Mouse (Mus musculus) forebrain, postnatal 0 days (tissue): ENCODE data around the gene Nrn1. TPM values are rescaled to one million over a fixed set of nuclear protein-coding genes. Genes with fewer than 3 reads are reported as not detected.

ENCODE experiments used
- ATAC-seq: fragments of 200-750 bp; cut with Nextera tagmentation; 2 replicates; pipeline ENCODE4 v1.8.0; 2017; ENCODE audit warnings: mild to moderate bottlenecking, moderate library complexity
- DNase-seq: peaks from one replicate; pipeline ENCODE4 v3.0.0-alpha.2; 2015
- H3K27ac ChIP-seq: fragments of 300-500 bp; sonication (generic); 2 replicates; pipeline ENCODE4 v1.5.1; 2014; ENCODE audit warnings: low read depth, mild to moderate bottlenecking, antibody characterized with exemption, low read length, moderate library complexity, mixed read lengths
- H3K27me3 ChIP-seq: fragments of 300-500 bp; sonication (generic); 2 replicates; pipeline ENCODE4 v1.6.1; 2014; ENCODE audit warnings: mild to moderate bottlenecking, low read length, mixed read lengths; ENCODE audit not compliant: insufficient read depth
- H3K36me3 ChIP-seq: fragments of 300-500 bp; sonication (generic); 2 replicates; pipeline ENCODE4 v1.6.1; 2014; ENCODE audit warnings: mild to moderate bottlenecking, moderate library complexity; ENCODE audit not compliant: insufficient read depth
- H3K4me1 ChIP-seq: fragments of 300-500 bp; sonication (generic); 2 replicates; pipeline ENCODE4 v1.6.1; 2014; ENCODE audit warnings: antibody characterized with exemption; ENCODE audit not compliant: insufficient read depth
- H3K4me2 ChIP-seq: fragments of 300-500 bp; sonication (generic); 2 replicates; pipeline ENCODE4 v1.6.1; 2014; ENCODE audit warnings: low read depth, mild to moderate bottlenecking, moderate library complexity
- H3K4me3 ChIP-seq: fragments of 300-500 bp; sonication (generic); 2 replicates; pipeline ENCODE4 v1.5.1; 2014; ENCODE audit warnings: low read depth, low read length, mixed read lengths
- H3K9ac ChIP-seq: fragments of 300-500 bp; sonication (generic); 2 replicates; pipeline ENCODE4 v1.6.1; 2014; ENCODE audit warnings: mild to moderate bottlenecking
- H3K9me3 ChIP-seq: fragments of 300-500 bp; sonication (generic); 2 replicates; pipeline ENCODE4 v1.6.1; 2016; ENCODE audit warnings: low read length
- CTCF ChIP-seq: sonication (generic); IDR thresholded peaks from 2 replicates; pipeline ENCODE4 v1.5.1; 2016; ENCODE audit warnings: antibody characterized with exemption, control low read depth, low read depth
- WGBS: fragments of 180-500 bp; shearing (Covaris S2); extraction: QIAGEN DNeasy Blood & Tissue Kit; methylation state at CpG from one replicate; pipeline ENCODE4 v1.1.7; 2014; 5-methylcytosine and 5-hydroxymethylcytosine counted together
- polyA plus RNA-seq: library from polyadenylated mRNA; unstranded; fragments of >200 nt; fragmentation: Nextera tagmentation; extraction: Ambion mirVana; gene quantifications from 2 replicates; pipeline ENCODE4 v1.2.1, GENCODE M21; 2015
- total RNA-seq: library from RNA; depleted of rRNA; stranded (reverse); fragments of >200 nt; gene quantifications from 2 replicates; pipeline ENCODE4 v1.2.3, GENCODE M21; 2014

Gene Nrn1
- total and polyA plus RNA-seq, 2 experiments from 2014 or later, result 35.1 to 57.7 TPM

- H3K27me3 ChIP-seq, result peaks cover 30% of the 10 kb centered on the region
- DNase-seq, result peak; percentile 33
- peak overlapping the region; percentile 55 for H3K27ac ChIP-seq
- peak overlapping the region; percentile 37 for H3K9ac ChIP-seq
- 11% methylated on average over 13 of the region's 13 CpGs for WGBS
- H3K4me1 ChIP-seq, result no peaks in the 10 kb centered on the region
- ATAC-seq, result no peak
- H3K4me3 ChIP-seq, result peak overlapping the region; percentile 23
- no peaks in the 10 kb centered on the region for H3K36me3 ChIP-seq
- no peak for TF ChIP-seq CTCF
- peak overlapping the region; percentile 71 for H3K4me2 ChIP-seq
- no peaks in the 10 kb centered on the region for H3K9me3 ChIP-seq
These were observed 5.1 kb downstream of the Nrn1 start for GRCm38 (mm10) chr13:36729731-36730340.

- TF ChIP-seq CTCF, result no peak
- H3K4me3 ChIP-seq, result no peak overlapping the region
- H3K9me3 ChIP-seq, result no peaks in the 10 kb centered on the region
- ATAC-seq, result no peak
- 23% methylated on average over 5 of the region's 5 CpGs for WGBS
- no peak overlapping the region for H3K9ac ChIP-seq
- peak overlapping the region; percentile 60 for H3K4me2 ChIP-seq
- H3K27me3 ChIP-seq, result peaks cover 36% of the 10 kb centered on the region
- H3K27ac ChIP-seq, result peak overlapping the region; percentile 40; the same call in 1 of the 2 replicates
- H3K36me3 ChIP-seq, result no peaks in the 10 kb centered on the region
- no peak for DNase-seq
- H3K4me1 ChIP-seq, result peaks cover 4% of the 10 kb centered on the region; the same call in 1 of the 2 replicates
These were observed 6.4 kb downstream of the Nrn1 start for GRCm38 (mm10) chr13:36728509-36728908.

GRCm38 (mm10) chr13:36727779-36728470, 7.0 kb downstream of the Nrn1 start:
- ATAC-seq (no peak), DNase-seq (peak; percentile 45)
- Histone ChIP-seq H3K9ac (peak overlapping the region; percentile 56), H3K4me2 (peak overlapping the region; percentile 60), H3K9me3 (no peaks in the 10 kb centered on the region), H3K27ac (peak overlapping the region; percentile 92), H3K4me1 (peaks cover 4% of the 10 kb centered on the region; the same call in 1 of the 2 replicates), H3K4me3 (peak overlapping the region; percentile 39), H3K36me3 (no peaks in the 10 kb centered on the region), H3K27me3 (peaks cover 39% of the 10 kb centered on the region)
- 6% methylated on average over 23 of the region's 23 CpGs for WGBS
- no peak for TF ChIP-seq CTCF

DNA sequence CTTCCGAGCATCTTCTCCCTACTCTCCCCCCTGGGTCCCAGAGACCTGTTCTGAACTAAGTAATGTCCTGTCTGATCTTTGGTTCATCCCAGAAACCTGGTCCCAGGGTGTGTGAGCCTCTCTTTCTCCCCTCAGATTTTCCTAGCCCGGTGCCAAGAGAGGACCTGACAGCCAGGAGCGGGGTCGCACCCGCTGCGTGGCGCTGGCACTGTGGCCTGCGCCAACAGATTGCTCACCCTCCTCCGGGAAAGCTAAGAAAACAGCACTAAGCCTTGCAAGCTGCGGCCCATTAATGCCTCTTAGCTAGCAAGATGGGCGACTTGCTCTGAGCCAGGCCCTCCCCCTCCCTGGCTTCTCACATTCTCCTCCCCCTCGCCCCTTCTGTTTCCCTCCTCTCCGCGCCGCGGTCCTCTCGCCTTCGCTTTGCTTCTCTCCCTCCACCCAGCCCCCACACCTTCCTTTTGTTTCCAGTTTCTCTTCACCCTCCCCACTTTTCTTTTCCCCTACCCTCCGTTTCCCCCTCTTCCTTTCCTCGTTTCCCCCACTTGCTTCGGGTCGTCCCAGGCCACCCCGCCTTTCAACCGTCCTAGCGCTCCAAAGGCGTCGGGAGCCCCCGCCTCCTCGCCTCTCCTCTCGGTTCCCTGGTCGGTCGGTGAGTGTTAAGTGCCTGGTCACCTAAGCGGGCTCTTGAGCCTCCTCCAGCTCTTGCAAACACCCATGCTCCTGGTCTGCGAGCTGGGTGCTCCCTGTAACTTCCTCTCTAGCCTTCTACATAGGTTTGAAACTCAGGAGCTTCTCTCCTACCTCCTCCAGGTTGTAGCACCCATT, 7.8 kb downstream of the Nrn1 start:
- peak overlapping the region; percentile 56 for H3K9ac ChIP-seq
- peak overlapping the region; percentile 60 for H3K4me2 ChIP-seq
- peaks cover 4% of the 10 kb centered on the region; the same call in 1 of the 2 replicates for H3K4me1 ChIP-seq
- no peaks in the 10 kb centered on the region for H3K9me3 ChIP-seq
- WGBS, result 1% methylated on average over 34 of the region's 34 CpGs
- DNase-seq (peak; percentile 86), ATAC-seq (peak; percentile 72)
- H3K27me3 ChIP-seq, result peaks cover 45% of the 10 kb centered on the region
- H3K4me3 ChIP-seq, result peak overlapping the region; percentile 39
- peak overlapping the region; percentile 92 for H3K27ac ChIP-seq
- no peaks in the 10 kb centered on the region for H3K36me3 ChIP-seq
- no peak for TF ChIP-seq CTCF

- DNase-seq, result peak; percentile 67
- Histone ChIP-seq H3K4me1 (peaks cover 4% of the 10 kb centered on the region; the same call in 1 of the 2 replicates), H3K36me3 (no peaks in the 10 kb centered on the region), H3K27me3 (peaks cover 45% of the 10 kb centered on the region), H3K4me3 (peak overlapping the region; percentile 39), H3K4me2 (peak overlapping the region; percentile 60), H3K27ac (peak overlapping the region; percentile 92), H3K9me3 (no peaks in the 10 kb centered on the region), H3K9ac (peak overlapping the region; percentile 56)
- no peak for TF ChIP-seq CTCF
- WGBS, result under 1% methylated on average over 24 of the region's 24 CpGs
- peak; percentile 10 for ATAC-seq
These were observed 8.4 kb downstream of the Nrn1 start for GRCm38 (mm10) chr13:36726551-36726950.

- H3K9ac ChIP-seq, result peak overlapping the region; percentile 56
These were observed 9.1 kb downstream of the Nrn1 start for GRCm38 (mm10) chr13:36725881-36726280.

More at GRCm38 (mm10) chr13:36725881-36726280, 9.1 kb downstream of the Nrn1 start:
- Histone ChIP-seq H3K4me2 (peak overlapping the region; percentile 60; the same call in 1 of the 2 replicates), H3K4me3 (peak overlapping the region; percentile 39; the same call in 1 of the 2 replicates), H3K4me1 (peaks cover 4% of the 10 kb centered on the region; the same call in 1 of the 2 replicates), H3K36me3 (no peaks in the 10 kb centered on the region), H3K9me3 (no peaks in the 10 kb centered on the region), H3K27ac (peak overlapping the region; percentile 92), H3K27me3 (peaks cover 42% of the 10 kb centered on the region)
- TF ChIP-seq CTCF, result no peak
- WGBS, result 11% methylated on average over 8 of the region's 8 CpGs
- peak; percentile 58 for DNase-seq
- ATAC-seq, result no peak
